Mouse (Mus musculus) hindbrain, embryonic 12.5 days (tissue): ENCODE results near the gene Gm20388. TPM values are rescaled to one million over a fixed set of nuclear protein-coding genes. Genes with fewer than 3 reads are reported as not detected.

ENCODE experiments used
- ATAC-seq: fragments of 200-750 bp; cut with Nextera tagmentation; 2 replicates; pipeline ENCODE4 v1.8.0; 2017; ENCODE audit warnings: moderate TSS enrichment; ENCODE audit not compliant: low FRiP score
- H3K27ac ChIP-seq: fragments of 300-500 bp; sonication (generic); 2 replicates; pipeline ENCODE4 v1.5.1; 2016; ENCODE audit warnings: mild to moderate bottlenecking
- H3K27me3 ChIP-seq: fragments of 300-500 bp; sonication (generic); 2 replicates; pipeline ENCODE4 v1.6.1; 2016; ENCODE audit warnings: mild to moderate bottlenecking
- H3K36me3 ChIP-seq: fragments of 300-500 bp; sonication (generic); 2 replicates; pipeline ENCODE4 v1.6.1; 2016; ENCODE audit warnings: mild to moderate bottlenecking
- H3K4me1 ChIP-seq: fragments of 300-500 bp; sonication (generic); 2 replicates; pipeline ENCODE4 v1.6.1; 2016
- H3K4me2 ChIP-seq: fragments of 300-500 bp; sonication (generic); replicated peaks from 2 replicates; pipeline ENCODE4 v1.6.1; 2016; ENCODE audit warnings: mild to moderate bottlenecking
- H3K4me3 ChIP-seq: fragments of 300-500 bp; sonication (generic); 2 replicates; pipeline ENCODE4 v1.5.1; 2016; ENCODE audit warnings: mild to moderate bottlenecking
- H3K9ac ChIP-seq: fragments of 300-500 bp; sonication (generic); 2 replicates; pipeline ENCODE4 v1.6.1; 2016; ENCODE audit warnings: mild to moderate bottlenecking, moderate library complexity
- H3K9me3 ChIP-seq: fragments of 300-500 bp; sonication (generic); replicated peaks from 2 replicates; pipeline ENCODE4 v1.6.1; 2016; ENCODE audit warnings: mild to moderate bottlenecking
- WGBS: fragments of 180-500 bp; shearing (Covaris S2); methylation state at CpG from one replicate; pipeline ENCODE4 v1.1.7; 2016; 5-methylcytosine and 5-hydroxymethylcytosine counted together
- polyA plus RNA-seq: library from polyadenylated mRNA; unstranded; fragments of >200 nt; fragmentation: Nextera tagmentation; extraction: Ambion mirVana; gene quantifications from 2 replicates; pipeline ENCODE4 v1.2.1, GENCODE M21; 2016

Gene Gm20388
- polyA plus RNA-seq, 1 experiment from 2014 or later = not detected

GRCm38 (mm10) chr8:121062521-121062920 is 1151.9 kb downstream of the Gm20388 start:
- Histone ChIP-seq H3K4me2 (no peak overlapping the region), H3K4me1 (peaks cover 23% of the 10 kb centered on the region), H3K9me3 (no peaks in the 10 kb centered on the region; the same call in 1 of the 2 replicates), H3K9ac (no peak overlapping the region), H3K36me3 (no peaks in the 10 kb centered on the region), H3K27me3 (peaks cover 51% of the 10 kb centered on the region), H3K27ac (no peak overlapping the region; the same call in 1 of the 2 replicates), H3K4me3 (no peak overlapping the region)
- WGBS = 75% methylated on average over 6 of the region's 6 CpGs
- no peak for ATAC-seq

DNA sequence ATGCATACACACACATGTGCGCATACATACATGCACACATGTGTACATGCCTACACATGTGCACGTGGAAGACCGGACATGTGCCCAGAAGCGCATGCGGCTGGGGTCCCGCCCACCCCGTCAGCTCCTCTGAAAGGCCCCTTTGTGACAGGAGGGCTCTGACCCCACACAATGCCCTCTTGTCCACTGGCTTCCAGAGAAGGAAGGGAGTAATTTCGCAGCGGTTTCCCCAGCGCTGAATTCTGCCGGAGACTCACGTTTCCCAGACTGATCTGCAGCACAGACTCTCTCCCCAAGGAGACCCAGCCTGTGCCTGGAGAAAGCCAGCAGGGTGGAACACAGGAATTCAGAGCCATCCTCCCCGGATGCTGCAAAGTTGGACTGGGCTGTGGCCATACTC is 1153.0 kb downstream of the Gm20388 start:
- Histone ChIP-seq H3K4me2 (no peak overlapping the region), H3K27me3 (peaks cover 54% of the 10 kb centered on the region), H3K36me3 (no peaks in the 10 kb centered on the region), H3K4me1 (peaks cover 20% of the 10 kb centered on the region), H3K4me3 (no peak overlapping the region), H3K9ac (no peak overlapping the region), H3K27ac (0 out of 2 replicates have a peak overlapping the region, but pooled peaks have one; percentile 31), H3K9me3 (no peaks in the 10 kb centered on the region; the same call in 1 of the 2 replicates)
- no peak for ATAC-seq
- 28% methylated on average over 13 of the region's 13 CpGs for WGBS

GRCm38 (mm10) chr8:121071454-121071853 is 1160.8 kb downstream of the Gm20388 start:
- Histone ChIP-seq H3K9ac (no peak overlapping the region), H3K4me2 (no peak overlapping the region), H3K27ac (no peak overlapping the region), H3K27me3 (peaks cover 95% of the 10 kb centered on the region), H3K4me1 (peaks cover 16% of the 10 kb centered on the region), H3K9me3 (peaks cover 3% of the 10 kb centered on the region; the same call in 1 of the 2 replicates), H3K36me3 (no peaks in the 10 kb centered on the region), H3K4me3 (no peak overlapping the region)
- no peak for ATAC-seq
- 2% methylated on average over 12 of the region's 12 CpGs for WGBS

- WGBS = 11% methylated on average over 11 of the region's 11 CpGs
- ATAC-seq = no peak
- Histone ChIP-seq H3K27ac (no peak overlapping the region), H3K27me3 (peaks cover 97% of the 10 kb centered on the region), H3K9ac (no peak overlapping the region), H3K36me3 (no peaks in the 10 kb centered on the region), H3K9me3 (peaks cover 3% of the 10 kb centered on the region; the same call in 1 of the 2 replicates), H3K4me2 (no peak overlapping the region), H3K4me3 (no peak overlapping the region), H3K4me1 (peaks cover 16% of the 10 kb centered on the region)
These were observed 1161.9 kb downstream of the Gm20388 start for GRCm38 (mm10) chr8:121072406-121073130.

DNA sequence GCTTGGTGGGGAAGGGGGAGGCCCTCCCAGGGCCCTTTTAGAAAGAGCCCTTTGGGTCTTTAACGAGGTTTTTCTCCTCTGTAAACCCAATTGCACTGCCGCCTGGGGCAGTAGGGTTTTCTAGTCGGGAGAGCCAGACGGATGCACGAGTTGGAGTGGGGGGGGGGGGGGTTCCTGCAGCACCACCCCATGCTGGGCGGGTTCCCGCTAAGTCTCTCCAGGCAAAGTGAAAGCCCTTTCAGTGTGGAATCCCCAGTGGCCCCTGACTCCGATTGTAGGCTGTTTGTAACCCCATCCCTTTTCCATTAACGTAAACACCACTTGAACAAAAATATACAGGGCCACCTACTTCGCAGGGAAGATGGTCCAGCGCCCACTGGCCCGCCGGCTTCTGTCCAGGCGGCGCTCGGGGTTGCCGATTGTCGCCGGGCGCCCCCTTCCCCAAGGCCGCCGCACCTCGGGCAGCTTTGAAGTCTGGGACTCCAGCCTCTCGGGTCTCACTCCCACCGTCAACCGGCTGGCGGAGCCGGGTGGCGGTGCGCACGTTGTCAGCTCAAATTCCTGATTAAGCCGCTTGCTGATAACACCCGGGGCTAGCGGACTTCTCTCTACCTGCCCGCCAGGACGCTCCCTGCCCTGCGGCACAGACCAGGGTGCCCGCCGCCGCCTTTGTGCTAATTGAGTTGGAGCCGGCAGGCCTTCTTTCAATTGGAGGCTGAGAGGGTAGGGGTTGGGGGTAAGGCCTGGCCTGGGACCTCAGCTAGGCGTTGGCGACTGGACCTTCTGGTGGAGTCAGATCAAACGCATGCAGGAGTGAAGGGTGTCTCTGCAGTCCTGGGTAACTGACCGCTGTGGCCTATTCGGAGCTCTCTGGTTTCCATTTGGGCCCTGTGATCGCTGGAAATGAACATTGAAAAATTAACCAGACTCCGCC is 1162.8 kb downstream of the Gm20388 start:
- peaks cover 16% of the 10 kb centered on the region for H3K4me1 ChIP-seq
- H3K4me3 ChIP-seq = no peak overlapping the region
- no peak for ATAC-seq
- peak overlapping the region; percentile 24 for H3K4me2 ChIP-seq
- H3K27ac ChIP-seq = no peak overlapping the region
- peaks cover 99% of the 10 kb centered on the region for H3K27me3 ChIP-seq
- no peak overlapping the region for H3K9ac ChIP-seq
- no peaks in the 10 kb centered on the region for H3K36me3 ChIP-seq
- WGBS = under 1% methylated on average over 48 of the region's 48 CpGs
- H3K9me3 ChIP-seq = peaks cover 3% of the 10 kb centered on the region; the same call in 1 of the 2 replicates

- WGBS = 2% methylated on average over 15 of the region's 15 CpGs
- no peak overlapping the region for H3K4me2 ChIP-seq
- H3K9ac ChIP-seq = no peak overlapping the region
- no peak overlapping the region for H3K4me3 ChIP-seq
- no peaks in the 10 kb centered on the region for H3K36me3 ChIP-seq
- H3K27ac ChIP-seq = no peak overlapping the region
- peaks cover 16% of the 10 kb centered on the region for H3K4me1 ChIP-seq
- H3K9me3 ChIP-seq = peaks cover 3% of the 10 kb centered on the region; the same call in 1 of the 2 replicates
- peaks cover 99% of the 10 kb centered on the region for H3K27me3 ChIP-seq
- no peak for ATAC-seq
These were observed 1163.6 kb downstream of the Gm20388 start for GRCm38 (mm10) chr8:121074108-121074847.

DNA sequence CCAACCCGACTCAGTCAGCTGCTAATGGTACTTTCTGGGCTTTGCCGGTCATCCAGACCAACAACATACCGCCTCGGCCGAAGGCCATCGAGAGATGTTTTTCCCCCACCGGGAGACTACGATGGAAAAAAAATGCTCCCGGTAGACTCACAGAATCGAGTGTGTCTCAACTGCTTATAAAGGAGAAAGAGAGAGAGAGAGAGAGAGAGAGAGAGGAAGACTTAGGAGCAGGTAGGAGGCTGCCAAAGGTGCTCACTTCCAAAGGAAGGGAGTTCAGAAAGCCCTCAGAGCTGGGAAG is 1164.2 kb downstream of the Gm20388 start:
- H3K9me3 ChIP-seq = peaks cover 3% of the 10 kb centered on the region; the same call in 1 of the 2 replicates
- H3K27me3 ChIP-seq = peaks cover 99% of the 10 kb centered on the region
- no peak overlapping the region for H3K9ac ChIP-seq
- H3K4me1 ChIP-seq = peaks cover 16% of the 10 kb centered on the region
- no peak overlapping the region for H3K4me2 ChIP-seq
- no peaks in the 10 kb centered on the region for H3K36me3 ChIP-seq
- no peak for ATAC-seq
- 3% methylated on average over 10 of the region's 10 CpGs for WGBS
- no peak overlapping the region for H3K4me3 ChIP-seq
- no peak overlapping the region for H3K27ac ChIP-seq

- ATAC-seq = no peak
- Histone ChIP-seq H3K9me3 (peaks cover 3% of the 10 kb centered on the region; the same call in 1 of the 2 replicates), H3K27ac (no peak overlapping the region), H3K36me3 (no peaks in the 10 kb centered on the region), H3K9ac (no peak overlapping the region), H3K4me3 (no peak overlapping the region), H3K4me2 (no peak overlapping the region), H3K27me3 (peaks cover 99% of the 10 kb centered on the region), H3K4me1 (peaks cover 13% of the 10 kb centered on the region)
- WGBS = 2% methylated on average over 13 of the region's 13 CpGs
These were observed 1165.3 kb downstream of the Gm20388 start for GRCm38 (mm10) chr8:121075936-121076335.

GRCm38 (mm10) chr8:121076555-121076954 is 1165.9 kb downstream of the Gm20388 start:
- Histone ChIP-seq H3K9ac (no peak overlapping the region), H3K27ac (no peak overlapping the region), H3K4me1 (peaks cover 7% of the 10 kb centered on the region), H3K36me3 (no peaks in the 10 kb centered on the region), H3K4me2 (no peak overlapping the region), H3K27me3 (peaks cover 99% of the 10 kb centered on the region), H3K4me3 (no peak overlapping the region), H3K9me3 (peaks cover 3% of the 10 kb centered on the region; the same call in 1 of the 2 replicates)
- no peak for ATAC-seq
- WGBS = 4% methylated on average over 7 of the region's 7 CpGs

DNA sequence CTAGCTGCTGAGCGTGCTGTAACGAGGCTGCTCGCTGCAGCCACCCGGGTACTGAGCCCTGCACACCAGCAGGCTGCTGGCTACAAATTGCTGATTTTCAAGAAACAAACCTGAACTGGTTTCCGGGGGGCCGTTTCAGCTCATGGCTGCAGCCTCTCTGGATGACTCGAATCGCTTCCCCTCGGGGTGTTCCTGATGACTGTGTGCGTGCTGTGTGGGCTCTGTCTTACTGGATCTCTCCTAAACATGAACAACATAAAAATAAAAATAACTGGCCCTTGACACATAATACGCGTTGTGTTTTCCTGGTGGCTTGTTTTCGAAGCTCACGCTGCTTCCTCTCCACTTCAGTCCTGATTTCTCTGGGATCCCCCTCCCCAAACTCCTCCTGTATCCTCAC is 1168.1 kb downstream of the Gm20388 start:
- peaks cover 14% of the 10 kb centered on the region for H3K4me1 ChIP-seq
- no peak for ATAC-seq
- peaks cover 99% of the 10 kb centered on the region for H3K27me3 ChIP-seq
- no peak overlapping the region for H3K27ac ChIP-seq
- no peak overlapping the region for H3K9ac ChIP-seq
- H3K4me3 ChIP-seq = no peak overlapping the region
- WGBS = 3% methylated on average over 14 of the region's 14 CpGs
- peaks cover 3% of the 10 kb centered on the region; the same call in 1 of the 2 replicates for H3K9me3 ChIP-seq
- no peaks in the 10 kb centered on the region for H3K36me3 ChIP-seq
- H3K4me2 ChIP-seq = no peak overlapping the region

- WGBS = 2% methylated on average over 7 of the region's 7 CpGs
- peaks cover 3% of the 10 kb centered on the region; the same call in 1 of the 2 replicates for H3K9me3 ChIP-seq
- no peak overlapping the region for H3K9ac ChIP-seq
- no peak overlapping the region for H3K4me3 ChIP-seq
- H3K4me2 ChIP-seq = no peak overlapping the region
- no peak overlapping the region for H3K27ac ChIP-seq
- peaks cover 18% of the 10 kb centered on the region for H3K4me1 ChIP-seq
- no peak for ATAC-seq
- H3K36me3 ChIP-seq = no peaks in the 10 kb centered on the region
- peaks cover 99% of the 10 kb centered on the region for H3K27me3 ChIP-seq
These were observed 1168.6 kb downstream of the Gm20388 start for GRCm38 (mm10) chr8:121079201-121079600.

GRCm38 (mm10) chr8:121079944-121080343 is 1169.3 kb downstream of the Gm20388 start:
- peaks cover 3% of the 10 kb centered on the region; the same call in 1 of the 2 replicates for H3K9me3 ChIP-seq
- H3K4me3 ChIP-seq = no peak overlapping the region
- WGBS = 3% methylated on average over 12 of the region's 12 CpGs
- no peak overlapping the region for H3K9ac ChIP-seq
- peaks cover 25% of the 10 kb centered on the region for H3K4me1 ChIP-seq
- H3K4me2 ChIP-seq = no peak overlapping the region
- H3K36me3 ChIP-seq = no peaks in the 10 kb centered on the region
- H3K27ac ChIP-seq = no peak overlapping the region
- ATAC-seq = no peak
- peaks cover 99% of the 10 kb centered on the region for H3K27me3 ChIP-seq
